Mouse (Mus musculus) neutrophil, adult 59 days (primary cell): Measurements from ENCODE around the gene Olfr1116. TPM values are rescaled to one million over a fixed set of nuclear protein-coding genes. Genes with fewer than 3 reads are reported as not detected.

Source experiments
- total RNA-seq, 2 experiments: library from RNA; stranded (reverse); gene quantifications; 1 replicate in 1 of 2; 2 replicates in 1 of 2; pipeline ENCODE4 v1.2.4; 2023

The Olfr1116 gene
- not detected for total RNA-seq

DNA sequence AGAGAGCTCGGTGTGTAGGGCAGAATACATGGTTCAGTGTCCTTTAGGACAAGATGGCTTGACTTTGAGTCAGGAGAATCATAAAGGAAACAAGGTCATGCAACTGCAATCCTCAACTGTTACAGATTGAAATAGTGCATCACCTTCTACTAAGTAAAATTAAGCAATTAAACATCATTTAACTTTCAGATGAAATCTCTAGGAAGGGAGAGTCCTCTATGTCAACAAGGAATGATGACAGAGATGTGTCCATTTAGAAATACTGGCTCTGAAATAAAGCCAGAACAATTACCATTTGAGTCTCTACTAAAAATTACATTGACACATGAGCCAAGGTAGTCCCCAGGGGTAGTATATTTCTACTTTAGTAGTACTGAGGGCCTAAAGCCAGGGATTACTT lies at the start of gene Olfr1116:
Gene Olfr1116, plus strand, starts transcription at position 301 of the 400 bp plus-strand sequence.

GRCm38 (mm10) chr2:87247713-87248112 lies 19.6 kb upstream of the Olfr1116 start, which contains the start of gene Olfr1115:
TSS of gene Olfr1115 (plus strand) at chr2:87248013.

DNA sequence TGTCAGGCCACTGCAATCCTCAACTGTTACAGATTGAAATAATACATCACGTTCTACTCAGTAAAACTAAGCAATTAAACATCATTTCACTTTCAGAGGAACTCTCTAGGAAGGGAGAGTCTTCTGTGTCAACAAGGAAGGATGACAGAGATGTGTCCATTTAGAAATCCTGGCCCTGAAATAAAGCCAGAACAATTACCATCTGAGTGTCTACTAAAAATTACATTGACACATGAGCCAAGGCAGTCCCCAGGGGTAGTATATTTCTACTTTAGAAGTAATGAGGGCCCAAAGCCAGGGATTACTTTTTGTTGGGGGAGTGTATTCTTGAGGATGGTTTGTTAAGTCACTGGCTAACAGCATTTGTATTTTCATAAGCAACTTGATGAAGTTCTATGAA lies 39.9 kb downstream of the Olfr1116 start, which contains the start of gene Olfr1118:
Gene Olfr1118, plus strand, starts transcription at position 301 of the 400 bp plus-strand sequence.

Other genes with a start within 250 kb of the Olfr1116 start
- gene Olfr1104, start 240.5 kb upstream of the Olfr1116 start, total RNA-seq, result not detected
- not detected for gene Olfr1105, start 231.0 kb upstream of the Olfr1116 start, total RNA-seq
- not detected for gene Olfr1106, start 215.3 kb upstream of the Olfr1116 start, total RNA-seq
- not detected for gene Olfr1107, start 191.7 kb upstream of the Olfr1116 start, total RNA-seq
- gene Olfr1109, start 171.5 kb upstream of the Olfr1116 start, total RNA-seq, result not detected
- gene Olfr259, start 153.0 kb upstream of the Olfr1116 start, total RNA-seq, result not detected
- gene Olfr1110, start 127.2 kb upstream of the Olfr1116 start, total RNA-seq, result not detected
- gene Olfr1111, start 114.9 kb upstream of the Olfr1116 start, total RNA-seq, result not detected
- not detected for gene Olfr1112, start 79.7 kb upstream of the Olfr1116 start, total RNA-seq
- not detected for gene Olfr1113, start 58.6 kb upstream of the Olfr1116 start, total RNA-seq
- not detected for gene Olfr1115, start 19.5 kb upstream of the Olfr1116 start, total RNA-seq
- not detected for gene Olfr1118, start 40.0 kb downstream of the Olfr1116 start, total RNA-seq
- gene Olfr1120, start 87.3 kb downstream of the Olfr1116 start, total RNA-seq, result not detected
- gene Olfr1121, start 102.4 kb downstream of the Olfr1116 start, total RNA-seq, result not detected
- not detected for gene Olfr1122, start 118.3 kb downstream of the Olfr1116 start, total RNA-seq
- not detected for gene Olfr1123, start 149.1 kb downstream of the Olfr1116 start, total RNA-seq
- not detected for gene Olfr1124, start 162.7 kb downstream of the Olfr1116 start, total RNA-seq
- not detected for gene Olfr1126, start 186.4 kb downstream of the Olfr1116 start, total RNA-seq
- gene Pramel7, start 229.6 kb downstream of the Olfr1116 start, total RNA-seq, result not detected
- gene Pramel6, start 239.0 kb downstream of the Olfr1116 start, total RNA-seq, result not detected